Mouse (Mus musculus): ENCODE results near the gene Mto1. TPM values are rescaled to one million over a fixed set of nuclear protein-coding genes. Genes with fewer than 3 reads are reported as not detected.
"Not testable (repeated sequence)": the region's sequence is repeated elsewhere in the genome, so short reads cannot be mapped to it uniquely, and the experiment has no call there.

Mto1 gene
- polyA plus RNA-seq, 1 experiment from 2014 or later: 11.7 TPM

DNA sequence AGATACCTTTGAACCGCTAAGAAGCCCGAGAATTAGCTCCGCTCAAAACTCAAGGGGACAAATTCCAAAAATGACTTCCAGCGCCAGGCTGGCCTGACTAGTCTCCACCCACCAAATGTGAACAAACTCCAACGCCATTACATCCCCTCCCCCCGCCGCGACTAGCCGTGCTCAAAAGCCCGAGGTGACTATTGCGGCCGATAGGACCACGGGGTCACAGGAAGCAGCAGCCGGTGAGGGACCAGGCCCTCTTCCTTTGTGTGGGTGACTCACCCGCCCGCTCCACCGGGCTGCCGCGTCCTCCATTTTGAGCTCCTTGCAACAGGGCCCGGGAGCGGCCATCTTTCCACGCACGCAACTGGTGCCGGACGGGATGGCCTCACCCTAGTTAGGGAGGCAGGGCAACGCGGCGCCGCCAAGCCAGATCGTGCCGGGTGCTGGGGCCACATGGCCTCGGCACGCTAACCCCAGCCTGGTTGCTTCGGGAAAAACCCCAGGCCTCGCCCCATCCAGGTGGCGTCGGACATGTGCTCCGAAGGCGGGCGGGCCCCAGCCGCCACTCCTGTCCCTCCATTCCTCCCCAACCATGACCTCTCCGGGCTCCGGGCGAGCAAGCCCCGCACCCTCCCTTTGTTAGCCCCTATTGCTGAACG, 32.8 kb downstream of the Mto1 start:
- Histone ChIP-seq H3K4me3 (ENCODE audit: low read depth, low read length) (peak overlapping the region; percentile 97), H3K4me1 (replicated peaks; ENCODE audit: control insufficient read depth, insufficient read depth) (no peaks in the 10 kb centered on the region), H3K9ac (ENCODE audit: low read length) (peak overlapping the region; percentile 100), H3K36me3 (ENCODE audit: control insufficient read depth, insufficient read depth, low read length) (peaks cover 19% of the 10 kb centered on the region; the same call in 1 of the 2 replicates), H3K27me3 (ENCODE audit: control insufficient read depth, insufficient read depth, low read length) (no peaks in the 10 kb centered on the region), H3K9me3 (ENCODE audit: control insufficient read depth, low read length) (no peaks in the 10 kb centered on the region), H3K27ac (replicated peaks) (peak overlapping the region; percentile 99), H3K4me2 (replicated peaks; ENCODE audit: low read depth) (peak overlapping the region; percentile 60)
- ATAC-seq (ENCODE audit: low FRiP score, low TSS enrichment): peak; percentile 72
- peak; percentile 89 for DNase-seq (ENCODE audit: low spot score)
- no peak for TF ChIP-seq EP300 (optimal IDR thresholded peaks at IDR 0.05)
- TF ChIP-seq CTCF (IDR thresholded peaks at IDR 0.05; ENCODE audit: low read depth): no peak
- under 1% methylated on average over 44 of the region's 46 CpGs for WGBS

DNA sequence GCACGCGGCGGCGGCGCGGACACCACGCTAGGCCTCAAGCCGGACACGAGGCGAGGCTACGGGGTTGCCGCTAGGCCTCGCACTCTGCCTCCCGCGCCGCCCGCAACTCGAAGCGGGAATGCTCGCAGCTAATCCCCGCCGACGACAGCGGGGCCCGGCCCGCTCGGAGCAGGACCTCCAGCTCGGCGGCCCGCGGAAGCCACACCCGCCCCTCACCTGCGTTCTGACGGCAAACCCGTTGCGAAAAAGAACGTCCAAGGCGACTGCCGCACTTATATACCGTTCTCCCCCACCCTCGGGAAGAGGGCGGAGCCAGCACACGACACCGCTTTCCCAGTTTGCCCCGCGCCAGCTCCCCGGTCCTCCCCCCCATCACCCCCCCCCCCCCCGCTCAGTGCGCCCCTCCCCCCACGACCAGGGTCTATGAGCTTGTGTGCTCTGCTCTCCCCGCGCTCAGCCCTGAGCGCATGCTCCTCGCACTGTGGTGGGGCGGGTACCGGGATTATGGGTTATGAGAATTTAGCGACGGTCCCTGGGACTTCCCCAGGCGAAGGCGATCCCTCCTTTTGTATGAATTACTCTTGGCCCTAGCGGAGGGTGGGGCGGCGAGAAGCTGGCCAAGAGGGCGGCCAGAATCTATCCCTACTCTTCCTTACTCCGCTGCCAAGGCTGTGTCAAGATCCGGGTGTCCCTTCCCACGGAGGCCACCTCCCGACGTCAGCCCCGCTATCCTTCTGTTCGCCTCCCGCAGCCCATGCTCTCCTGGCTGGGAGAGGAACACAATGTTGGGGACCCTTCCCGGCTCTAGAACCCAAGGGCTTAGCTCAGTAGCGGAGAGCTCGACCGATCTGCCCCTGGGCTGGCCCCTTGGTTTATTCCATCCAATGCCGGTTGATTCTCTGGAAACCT, 33.7 kb downstream of the Mto1 start:
- Histone ChIP-seq H3K4me3 (ENCODE audit: low read depth, low read length) (peak overlapping the region; percentile 97), H3K4me1 (replicated peaks; ENCODE audit: control insufficient read depth, insufficient read depth) (no peaks in the 10 kb centered on the region), H3K9me3 (ENCODE audit: control insufficient read depth, low read length) (no peaks in the 10 kb centered on the region), H3K27me3 (ENCODE audit: control insufficient read depth, insufficient read depth, low read length) (no peaks in the 10 kb centered on the region), H3K27ac (replicated peaks) (peak overlapping the region; percentile 99), H3K4me2 (replicated peaks; ENCODE audit: low read depth) (peak overlapping the region; percentile 60), H3K9ac (ENCODE audit: low read length) (peak overlapping the region; percentile 100), H3K36me3 (ENCODE audit: control insufficient read depth, insufficient read depth, low read length) (peaks cover 15% of the 10 kb centered on the region; the same call in 1 of the 2 replicates)
- peak; percentile 97 for ATAC-seq (ENCODE audit: low FRiP score, low TSS enrichment)
- DNase-seq (ENCODE audit: low spot score): peak; percentile 98
- under 1% methylated on average over 62 of the region's 77 CpGs for WGBS
- no peak for TF ChIP-seq CTCF (IDR thresholded peaks at IDR 0.05; ENCODE audit: low read depth)
- TF ChIP-seq EP300 (optimal IDR thresholded peaks at IDR 0.05): peak; percentile 49

GRCm38 (mm10) chr9:78482386-78482785, 34.4 kb downstream of the Mto1 start:
- Histone ChIP-seq H3K4me1 (replicated peaks; ENCODE audit: control insufficient read depth, insufficient read depth) (no peaks in the 10 kb centered on the region), H3K36me3 (ENCODE audit: control insufficient read depth, insufficient read depth, low read length) (0 out of 2 replicates have a peak, but pooled peaks cover 8% of the 10 kb centered on the region), H3K27ac (replicated peaks) (peak overlapping the region; percentile 98), H3K4me2 (replicated peaks; ENCODE audit: low read depth) (peak overlapping the region; percentile 60), H3K9ac (ENCODE audit: low read length) (peak overlapping the region; percentile 77), H3K4me3 (ENCODE audit: low read depth, low read length) (peak overlapping the region; percentile 97), H3K9me3 (ENCODE audit: control insufficient read depth, low read length) (no peaks in the 10 kb centered on the region), H3K27me3 (ENCODE audit: control insufficient read depth, insufficient read depth, low read length) (no peaks in the 10 kb centered on the region)
- ATAC-seq (ENCODE audit: low FRiP score, low TSS enrichment) (no peak), DNase-seq (ENCODE audit: low spot score) (no peak)
- 12% methylated on average over 3 of the region's 3 CpGs for WGBS
- TF ChIP-seq CTCF (IDR thresholded peaks at IDR 0.05; ENCODE audit: low read depth): no peak
- TF ChIP-seq EP300 (optimal IDR thresholded peaks at IDR 0.05): peak; percentile 56

DNA sequence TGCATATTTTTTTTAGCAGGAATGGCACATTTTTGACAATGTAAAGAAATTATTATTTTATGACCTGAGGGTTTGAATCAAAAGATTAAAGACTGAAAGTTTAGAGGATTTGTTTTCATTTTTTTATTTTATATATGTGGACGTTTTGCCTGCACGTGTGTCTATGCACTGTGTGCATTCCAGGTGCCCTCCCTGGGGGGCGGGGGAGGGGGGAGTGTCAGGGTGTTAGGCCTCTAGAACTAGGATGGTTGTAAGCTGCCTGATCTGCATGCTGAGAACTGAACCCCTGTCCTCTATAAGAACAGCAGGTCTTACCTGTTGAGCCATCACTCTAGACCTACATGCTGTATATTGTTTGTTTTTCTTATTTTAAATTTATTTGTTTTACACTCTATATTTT, 36.7 kb downstream of the Mto1 start:
- no peak for TF ChIP-seq EP300 (optimal IDR thresholded peaks at IDR 0.05)
- no peak for TF ChIP-seq CTCF (IDR thresholded peaks at IDR 0.05; ENCODE audit: low read depth)
- H3K9me3 ChIP-seq (ENCODE audit: control insufficient read depth, low read length): no peaks in the 10 kb centered on the region
- H3K36me3 ChIP-seq (ENCODE audit: control insufficient read depth, insufficient read depth, low read length): no peaks in the 10 kb centered on the region
- 68% methylated on average over 3 of the region's 3 CpGs for WGBS
- ATAC-seq (ENCODE audit: low FRiP score, low TSS enrichment) (no peak), DNase-seq (ENCODE audit: low spot score) (no peak)
- no peak overlapping the region for H3K9ac ChIP-seq (ENCODE audit: low read length)
- H3K27ac ChIP-seq (replicated peaks): no peak overlapping the region
- H3K4me1 ChIP-seq (replicated peaks; ENCODE audit: control insufficient read depth, insufficient read depth): no peaks in the 10 kb centered on the region
- H3K4me3 ChIP-seq (ENCODE audit: low read depth, low read length): no peak overlapping the region
- H3K27me3 ChIP-seq (ENCODE audit: control insufficient read depth, insufficient read depth, low read length): no peaks in the 10 kb centered on the region
- no peak overlapping the region for H3K4me2 ChIP-seq (replicated peaks; ENCODE audit: low read depth)

DNA sequence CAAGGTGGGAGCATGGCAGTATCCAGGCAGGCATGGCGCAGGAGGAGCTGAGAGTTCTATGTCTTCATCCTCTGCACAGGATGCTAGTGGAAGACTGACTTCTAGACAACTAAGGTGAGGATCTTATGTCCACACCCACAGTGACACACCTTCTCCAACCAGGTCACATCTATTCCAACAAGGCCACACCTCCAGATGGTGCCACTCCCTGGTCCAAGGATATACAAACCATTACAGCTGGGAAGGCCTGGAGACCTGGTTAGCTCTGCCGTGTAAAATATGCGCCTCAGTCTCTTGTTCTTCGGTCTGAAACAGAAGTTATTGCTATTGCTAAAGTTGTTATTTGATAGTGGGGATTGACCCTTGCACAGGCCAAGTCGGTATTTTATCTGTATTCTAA, 40.0 kb downstream of the Mto1 start:
- not testable (repeated sequence) for H3K27ac ChIP-seq (replicated peaks); ATAC-seq (ENCODE audit: low FRiP score, low TSS enrichment); DNase-seq (ENCODE audit: low spot score); H3K27me3 ChIP-seq (ENCODE audit: control insufficient read depth, insufficient read depth, low read length); H3K36me3 ChIP-seq (ENCODE audit: control insufficient read depth, insufficient read depth, low read length); H3K9me3 ChIP-seq (ENCODE audit: control insufficient read depth, low read length); H3K4me1 ChIP-seq (replicated peaks; ENCODE audit: control insufficient read depth, insufficient read depth); H3K9ac ChIP-seq (ENCODE audit: low read length); H3K4me2 ChIP-seq (replicated peaks; ENCODE audit: low read depth); H3K4me3 ChIP-seq (ENCODE audit: low read depth, low read length)
- WGBS: 84% methylated on average over 5 of the region's 5 CpGs
